Mouse (Mus musculus) midbrain, embryonic 16.5 days (tissue): ENCODE measurements around the gene Pax6. TPM values are rescaled to one million over a fixed set of nuclear protein-coding genes. Genes with fewer than 3 reads are reported as not detected.

Experiments
- ATAC-seq: fragments of 200-750 bp; cut with Nextera tagmentation; 2 replicates; pipeline ENCODE4 v1.8.0; 2017; ENCODE audit warnings: moderate TSS enrichment
- H3K27ac ChIP-seq: fragments of 300-500 bp; sonication (generic); 2 replicates; pipeline ENCODE4 v1.5.1; 2014; ENCODE audit warnings: mild to moderate bottlenecking, low read length, mixed read lengths
- H3K27me3 ChIP-seq: fragments of 300-500 bp; sonication (generic); 2 replicates; pipeline ENCODE4 v1.6.1; 2014; ENCODE audit warnings: low read depth, low read length, mixed read lengths; ENCODE audit not compliant: control insufficient read depth, insufficient read depth
- H3K36me3 ChIP-seq: fragments of 300-500 bp; sonication (generic); 2 replicates; pipeline ENCODE4 v1.6.1; 2014; ENCODE audit warnings: mild to moderate bottlenecking, low read length, moderate library complexity, mixed read lengths; ENCODE audit not compliant: control insufficient read depth, insufficient read depth
- H3K4me1 ChIP-seq: fragments of 300-500 bp; sonication (generic); 2 replicates; pipeline ENCODE4 v1.6.1; 2014; ENCODE audit warnings: mild to moderate bottlenecking, low read length, mixed read lengths; ENCODE audit not compliant: control insufficient read depth, insufficient read depth
- H3K4me2 ChIP-seq: fragments of 300-500 bp; sonication (generic); 2 replicates; pipeline ENCODE4 v1.6.1; 2014; ENCODE audit warnings: mild to moderate bottlenecking, low read length, mixed read lengths
- H3K4me3 ChIP-seq: fragments of 300-500 bp; sonication (generic); 2 replicates; pipeline ENCODE4 v1.5.1; 2014; ENCODE audit warnings: low read depth, mild to moderate bottlenecking, low read length, moderate library complexity, mixed read lengths
- H3K9ac ChIP-seq: fragments of 300-500 bp; sonication (generic); 2 replicates; pipeline ENCODE4 v1.6.1; 2014; ENCODE audit warnings: low read depth, low read length, mixed read lengths
- H3K9me3 ChIP-seq: fragments of 300-500 bp; sonication (generic); replicated peaks from 2 replicates; pipeline ENCODE4 v1.6.1; 2014; ENCODE audit warnings: mild to moderate bottlenecking, low read length, mixed read lengths; ENCODE audit not compliant: control insufficient read depth, poor library complexity, severe bottlenecking
- WGBS: fragments of 180-500 bp; shearing (Covaris S2); extraction: QIAGEN DNeasy Blood & Tissue Kit; methylation state at CpG from one replicate; pipeline ENCODE4 v1.1.7; 2014; 5-methylcytosine and 5-hydroxymethylcytosine counted together
- polyA plus RNA-seq: library from polyadenylated mRNA; unstranded; fragments of >200 nt; fragmentation: Nextera tagmentation; extraction: Ambion mirVana; gene quantifications from 2 replicates; pipeline ENCODE4 v1.2.1, GENCODE M21; 2015

Gene Pax6
- polyA plus RNA-seq, 1 experiment from 2014 or later, result 17.4 TPM

- H3K9me3 ChIP-seq, result no peaks in the 10 kb centered on the region
- no peak for ATAC-seq
- H3K4me1 ChIP-seq, result no peaks in the 10 kb centered on the region
- no peak overlapping the region for H3K4me2 ChIP-seq
- H3K9ac ChIP-seq, result no peak overlapping the region
- peaks cover 18% of the 10 kb centered on the region for H3K27me3 ChIP-seq
- no peak overlapping the region for H3K4me3 ChIP-seq
- H3K27ac ChIP-seq, result no peak overlapping the region
- no peaks in the 10 kb centered on the region for H3K36me3 ChIP-seq
- 54% methylated on average over 5 of the region's 5 CpGs for WGBS
These were observed 29.0 kb downstream of the Pax6 start for GRCm38 (mm10) chr2:105697741-105698140.

- 75% methylated on average over 2 of the region's 2 CpGs for WGBS
- Histone ChIP-seq H3K27me3 (peaks cover 10% of the 10 kb centered on the region), H3K9ac (no peak overlapping the region), H3K36me3 (no peaks in the 10 kb centered on the region), H3K9me3 (no peaks in the 10 kb centered on the region), H3K4me1 (no peaks in the 10 kb centered on the region), H3K4me3 (no peak overlapping the region), H3K4me2 (no peak overlapping the region), H3K27ac (no peak overlapping the region)
- ATAC-seq, result no peak
These were observed 29.9 kb downstream of the Pax6 start for GRCm38 (mm10) chr2:105698631-105699030.

DNA sequence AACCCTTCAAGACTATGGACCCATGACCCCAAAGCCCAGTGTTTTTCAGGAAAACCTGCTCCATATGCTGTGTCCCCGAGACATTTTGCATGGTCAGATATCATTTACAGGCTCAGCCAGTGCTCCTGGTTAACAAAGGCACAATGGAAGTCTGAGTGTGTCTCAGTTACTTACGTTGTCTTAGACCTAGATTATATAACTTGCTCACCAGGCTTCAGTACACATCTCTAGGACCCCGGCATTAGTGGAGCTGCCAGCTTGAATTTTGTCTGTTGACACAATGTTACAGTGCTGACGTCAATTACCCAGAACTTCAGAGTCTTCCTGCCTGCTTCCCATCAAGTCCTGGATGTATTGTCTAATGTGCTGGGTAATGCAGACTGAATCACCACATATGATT lies 33.1 kb downstream of the Pax6 start:
- no peaks in the 10 kb centered on the region for H3K4me1 ChIP-seq
- no peaks in the 10 kb centered on the region for H3K27me3 ChIP-seq
- H3K27ac ChIP-seq, result no peak overlapping the region
- no peaks in the 10 kb centered on the region for H3K9me3 ChIP-seq
- WGBS, result 67% methylated on average over 4 of the region's 4 CpGs
- no peak overlapping the region for H3K4me3 ChIP-seq
- H3K4me2 ChIP-seq, result no peak overlapping the region
- no peak for ATAC-seq
- no peak overlapping the region for H3K9ac ChIP-seq
- H3K36me3 ChIP-seq, result no peaks in the 10 kb centered on the region

DNA sequence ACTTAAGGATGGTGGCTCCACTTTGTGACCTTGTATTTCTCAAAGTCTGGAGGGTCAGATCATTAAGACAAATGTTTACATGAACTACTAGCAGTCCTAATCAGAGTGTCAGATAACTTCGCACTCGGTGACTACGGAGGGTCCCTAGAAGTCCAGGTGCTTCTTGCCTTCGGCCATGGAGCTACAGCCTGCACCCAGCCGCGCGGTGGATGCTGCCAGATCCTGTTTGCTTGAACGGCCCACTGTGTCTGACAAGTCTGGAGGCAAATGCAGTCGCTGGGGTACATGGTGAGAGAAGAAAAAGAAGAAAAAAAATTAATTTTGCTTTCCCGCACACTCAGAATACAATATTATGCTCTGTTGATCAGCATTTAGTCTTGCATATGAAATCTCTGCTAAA lies 33.9 kb downstream of the Pax6 start:
- Histone ChIP-seq H3K27me3 (no peaks in the 10 kb centered on the region), H3K4me3 (no peak overlapping the region), H3K4me2 (no peak overlapping the region), H3K9ac (no peak overlapping the region), H3K9me3 (no peaks in the 10 kb centered on the region), H3K4me1 (no peaks in the 10 kb centered on the region), H3K27ac (no peak overlapping the region), H3K36me3 (no peaks in the 10 kb centered on the region)
- 78% methylated on average over 10 of the region's 10 CpGs for WGBS
- ATAC-seq, result no peak

DNA sequence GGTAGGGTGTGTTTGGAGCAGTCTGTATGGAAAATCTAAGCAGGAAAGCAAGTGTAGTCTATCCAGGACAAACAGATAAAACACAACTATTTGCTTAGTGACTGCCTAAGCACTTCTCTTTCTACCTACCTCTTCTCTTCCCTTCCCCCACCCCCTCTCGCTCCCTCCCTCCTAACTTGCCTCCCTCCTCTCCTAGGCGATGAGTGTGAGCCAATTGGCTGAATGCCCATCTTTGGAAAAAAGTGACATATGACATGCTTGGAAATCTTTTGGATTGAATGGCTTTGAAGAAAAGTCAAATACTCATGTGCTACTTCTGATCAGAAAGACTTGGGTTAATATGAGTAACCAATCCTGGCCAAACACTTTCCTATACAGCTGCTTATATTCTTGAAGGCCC lies 36.6 kb downstream of the Pax6 start:
- no peak overlapping the region for H3K9ac ChIP-seq
- no peak for ATAC-seq
- H3K36me3 ChIP-seq, result no peaks in the 10 kb centered on the region
- no peak overlapping the region for H3K4me2 ChIP-seq
- no peaks in the 10 kb centered on the region for H3K9me3 ChIP-seq
- 65% methylated on average over 2 of the region's 2 CpGs for WGBS
- H3K27ac ChIP-seq, result no peak overlapping the region
- no peak overlapping the region for H3K4me3 ChIP-seq
- H3K27me3 ChIP-seq, result no peaks in the 10 kb centered on the region
- no peaks in the 10 kb centered on the region for H3K4me1 ChIP-seq

DNA sequence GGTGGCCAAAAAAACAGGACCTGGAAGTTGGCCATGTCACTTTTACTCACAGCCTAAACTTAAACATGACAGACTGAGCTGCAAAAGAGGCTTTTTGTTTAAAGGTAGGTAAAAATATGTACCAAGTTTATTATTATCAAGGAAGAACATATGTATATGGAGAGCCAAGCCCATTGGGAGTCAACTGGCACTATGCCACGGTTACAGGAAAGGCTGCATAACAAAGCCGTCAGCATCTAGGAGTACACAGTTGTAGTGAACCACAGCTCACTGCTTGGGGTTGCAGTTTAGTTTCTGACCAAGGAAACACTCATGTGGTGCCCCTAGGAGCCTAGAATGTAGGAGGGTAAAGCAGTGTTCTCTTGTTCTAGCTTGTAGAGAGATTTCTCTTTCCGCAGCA lies 40.4 kb downstream of the Pax6 start:
- no peak for ATAC-seq

DNA sequence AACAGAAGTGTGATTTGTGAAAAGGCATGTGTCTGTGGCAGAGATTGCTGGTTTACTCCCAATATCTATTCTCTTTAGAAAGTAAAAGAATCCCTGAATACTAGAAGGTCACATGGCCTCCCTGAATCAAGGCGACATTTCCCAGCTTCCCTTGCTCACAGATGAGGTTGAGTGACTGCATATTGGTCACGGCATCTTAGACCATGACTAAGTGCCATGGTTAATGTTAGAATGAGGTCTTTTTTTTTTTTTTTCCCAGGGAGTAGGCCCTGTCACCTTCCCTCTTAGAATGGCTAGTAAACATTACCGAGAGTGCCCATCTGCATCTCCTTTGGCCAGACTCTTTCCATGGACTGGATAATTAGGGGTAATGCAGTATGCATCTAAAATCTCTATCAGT lies 41.8 kb downstream of the Pax6 start:
- WGBS, result 62% methylated on average over 3 of the region's 3 CpGs
- ATAC-seq, result no peak
- H3K9ac ChIP-seq, result no peak overlapping the region

More for the DNA sequence above, 40.4 kb downstream of the Pax6 start:
- Histone ChIP-seq H3K4me3 (no peak overlapping the region), H3K36me3 (no peaks in the 10 kb centered on the region), H3K9me3 (no peaks in the 10 kb centered on the region), H3K27me3 (no peaks in the 10 kb centered on the region), H3K4me2 (no peak overlapping the region), H3K4me1 (no peaks in the 10 kb centered on the region), H3K9ac (no peak overlapping the region), H3K27ac (no peak overlapping the region)
- 77% methylated on average over 3 of the region's 3 CpGs for WGBS

GRCm38 (mm10) chr2:105715409-105716115 lies 46.9 kb downstream of the Pax6 start:
- Histone ChIP-seq H3K27ac (peak overlapping the region; percentile 22; the same call in 1 of the 2 replicates), H3K27me3 (peaks cover 16% of the 10 kb centered on the region), H3K4me3 (no peak overlapping the region), H3K9ac (no peak overlapping the region), H3K9me3 (no peaks in the 10 kb centered on the region), H3K36me3 (no peaks in the 10 kb centered on the region), H3K4me2 (no peak overlapping the region), H3K4me1 (no peaks in the 10 kb centered on the region)
- WGBS, result 50% methylated on average over 8 of the region's 8 CpGs
- ATAC-seq, result peak; percentile 64; the same call in 1 of the 2 replicates

More for the DNA sequence above, 41.8 kb downstream of the Pax6 start:
- no peaks in the 10 kb centered on the region for H3K4me1 ChIP-seq
- no peaks in the 10 kb centered on the region; the same call in none of the 2 replicates for H3K27me3 ChIP-seq
- no peaks in the 10 kb centered on the region for H3K9me3 ChIP-seq
- no peak overlapping the region for H3K4me2 ChIP-seq
- H3K4me3 ChIP-seq, result no peak overlapping the region
- no peak overlapping the region for H3K27ac ChIP-seq
- no peaks in the 10 kb centered on the region for H3K36me3 ChIP-seq

GRCm38 (mm10) chr2:105726657-105727056 lies 58.0 kb downstream of the Pax6 start:
- no peak overlapping the region for H3K27ac ChIP-seq
- H3K9me3 ChIP-seq, result no peaks in the 10 kb centered on the region
- H3K4me3 ChIP-seq, result no peak overlapping the region
- peaks cover 13% of the 10 kb centered on the region for H3K27me3 ChIP-seq
- no peak for ATAC-seq
- H3K9ac ChIP-seq, result no peak overlapping the region
- H3K36me3 ChIP-seq, result no peaks in the 10 kb centered on the region
- WGBS, result 68% methylated on average over 9 of the region's 9 CpGs
- no peaks in the 10 kb centered on the region for H3K4me1 ChIP-seq
- no peak overlapping the region for H3K4me2 ChIP-seq
